Comparison of ENCODE assay signal across 8 mouse cellular contexts in genomic region chr13:3633895-3634811, GRCm38 (mm10). TPM values are rescaled to one million over a fixed set of nuclear protein-coding genes. Genes with fewer than 3 reads are reported as not detected.
DNase-seq lines count a peak whose midpoint lies in the region; ATAC-seq and TF ChIP-seq lines count a peak whose summit lies in the region.

TSS of gene Asb13 (plus strand) at chr13:3634032.

- H3K9me3 ChIP-seq in kidney, embryonic 14.5 days (ENCODE audit: control insufficient read depth, low read length) = no peaks in the 10 kb centered on the region
- H3K9me3 ChIP-seq in limb, embryonic 15.5 days = no peaks in the 10 kb centered on the region
- no peaks in the 10 kb centered on the region for H3K9me3 ChIP-seq in midbrain, postnatal 0 days (ENCODE audit: low read length)

- H3K27ac ChIP-seq in bone marrow macrophage, adult 2 months (ENCODE audit: insufficient read depth, low read depth, low read length) = no peak within 1 kb of the TSS
- H3K27ac ChIP-seq in embryonic fibroblast, embryonic 13.5 days (ENCODE audit: insufficient read depth, low read length) = no peak within 1 kb of the TSS
- peak within 1 kb of the TSS; percentile 12; the same call in 1 of the 2 replicates for H3K27ac ChIP-seq in kidney, embryonic 14.5 days (ENCODE audit: low read depth, low read length)
- peak within 1 kb of the TSS; percentile 27; the same call in 1 of the 2 replicates for H3K27ac ChIP-seq in limb, embryonic 15.5 days
- peak within 1 kb of the TSS; percentile 66 for H3K27ac ChIP-seq in midbrain, postnatal 0 days (ENCODE audit: low read depth, low read length)

- under 1% methylated on average over 47 of the region's 47 CpGs for WGBS in kidney, embryonic 14.5 days
- under 1% methylated on average over 47 of the region's 47 CpGs for WGBS in limb, embryonic 15.5 days
- WGBS in midbrain, postnatal 0 days = under 1% methylated on average over 47 of the region's 47 CpGs

- H3K4me3 ChIP-seq in bone marrow macrophage, adult 2 months (ENCODE audit: insufficient read depth, low read length) = peak within 1 kb of the TSS; percentile 75
- peak within 1 kb of the TSS; percentile 58 for H3K4me3 ChIP-seq in embryonic fibroblast, embryonic 13.5 days (ENCODE audit: insufficient read depth, low read length)
- H3K4me3 ChIP-seq in kidney, embryonic 14.5 days (ENCODE audit: low read length) = peak within 1 kb of the TSS; percentile 69
- peak within 1 kb of the TSS; percentile 73 for H3K4me3 ChIP-seq in limb, embryonic 15.5 days
- H3K4me3 ChIP-seq in midbrain, postnatal 0 days (ENCODE audit: low read depth, low read length) = peak within 1 kb of the TSS; percentile 77

- H3K4me2 ChIP-seq in kidney, embryonic 14.5 days (replicated peaks; ENCODE audit: low read depth, low read length) = peak within 1 kb of the TSS; percentile 79
- H3K4me2 ChIP-seq in limb, embryonic 15.5 days = peak within 1 kb of the TSS; percentile 86
- H3K4me2 ChIP-seq in midbrain, postnatal 0 days (ENCODE audit: low read depth, low read length, poor library complexity, severe bottlenecking) = peak within 1 kb of the TSS; percentile 75

- peaks cover 3% of the 10 kb centered on the region; the same call in 1 of the 2 replicates for H3K4me1 ChIP-seq in bone marrow macrophage, adult 2 months (ENCODE audit: control insufficient read depth, insufficient read depth, low read length)
- H3K4me1 ChIP-seq in embryonic fibroblast, embryonic 13.5 days (ENCODE audit: control insufficient read depth, insufficient read depth, low read length) = no peaks in the 10 kb centered on the region
- no peaks in the 10 kb centered on the region for H3K4me1 ChIP-seq in kidney, embryonic 14.5 days (ENCODE audit: control insufficient read depth, insufficient read depth, low read length)
- H3K4me1 ChIP-seq in limb, embryonic 15.5 days = peaks cover 6% of the 10 kb centered on the region; the same call in 1 of the 2 replicates
- no peaks in the 10 kb centered on the region for H3K4me1 ChIP-seq in midbrain, postnatal 0 days (ENCODE audit: insufficient read depth, low read length)

- peak within 1 kb of the TSS; percentile 72 for H3K9ac ChIP-seq in kidney, embryonic 14.5 days (ENCODE audit: low read depth, low read length)
- peak within 1 kb of the TSS; percentile 76 for H3K9ac ChIP-seq in limb, embryonic 15.5 days
- peak within 1 kb of the TSS; percentile 86 for H3K9ac ChIP-seq in midbrain, postnatal 0 days (replicated peaks; ENCODE audit: low read length, poor library complexity, severe bottlenecking)

- TF ChIP-seq CTCF in bone marrow macrophage, adult 2 months (IDR thresholded peaks at IDR 0.05; ENCODE audit: low read depth, low read length) = no peak
- TF ChIP-seq CTCF in embryonic fibroblast, embryonic 13.5 days (IDR thresholded peaks at IDR 0.05; ENCODE audit: borderline replicate concordance, insufficient read depth, low read length) = no peak
- TF ChIP-seq CTCF in midbrain, postnatal 0 days (IDR thresholded peaks at IDR 0.05) = peak; percentile 26; the same call in 1 of the 2 replicates

- H3K27me3 ChIP-seq in kidney, embryonic 14.5 days (ENCODE audit: control insufficient read depth, insufficient read depth, low read length) = no peaks in the 10 kb centered on the region
- no peaks in the 10 kb centered on the region for H3K27me3 ChIP-seq in limb, embryonic 15.5 days
- no peaks in the 10 kb centered on the region for H3K27me3 ChIP-seq in midbrain, postnatal 0 days (ENCODE audit: insufficient read depth, low read length)

- TF ChIP-seq POLR2A in bone marrow macrophage, adult 2 months (IDR thresholded peaks at IDR 0.05; ENCODE audit: borderline replicate concordance, low read depth, low read length) = no peak
- peak; percentile 82 for TF ChIP-seq POLR2A in embryonic fibroblast, embryonic 13.5 days (IDR thresholded peaks at IDR 0.05; ENCODE audit: low read depth, low read length)

- H3K36me3 ChIP-seq in kidney, embryonic 14.5 days (ENCODE audit: control insufficient read depth, insufficient read depth, low read length) = no peaks in the 10 kb centered on the region
- H3K36me3 ChIP-seq in limb, embryonic 15.5 days = no peaks in the 10 kb centered on the region
- H3K36me3 ChIP-seq in midbrain, postnatal 0 days (ENCODE audit: insufficient read depth, low read length) = no peaks in the 10 kb centered on the region

- peak; percentile 69 for DNase-seq in 416B (ENCODE audit: low read depth)
- peak; percentile 89 to 90 for DNase-seq in heart, adult 9 months (ENCODE audit: low spot score in 2 of 2)
- DNase-seq in midbrain, postnatal 0 days (ENCODE audit: low spot score) = peak; percentile 78
- peak; percentile 60 to 85 for DNase-seq in spleen, postnatal 10 days (ENCODE audit: low spot score in 2 of 2)

- ATAC-seq in kidney, embryonic 14.5 days (ENCODE audit: low FRiP score, low TSS enrichment) = peak; percentile 97
- peak; percentile 85 for ATAC-seq in limb, embryonic 15.5 days (ENCODE audit: insufficient number of reproducible peaks, low FRiP score, low TSS enrichment, low read depth)
- ATAC-seq in midbrain, postnatal 0 days (ENCODE audit: low FRiP score) = peak; percentile 90

RNA-seq across cellular contexts. Expression of gene Asb13, which starts in this region (rescaled TPM):
- polyA plus RNA-seq in bone marrow macrophage, adult 2 months (2012; ENCODE audit: insufficient read depth, insufficient read length, missing spikeins) = 10.6 and 12.8 TPM in 2 replicates
- 4.9 and 5.1 TPM in 2 replicates for polyA plus RNA-seq in embryonic fibroblast, embryonic 13.5 days (2011; ENCODE audit: insufficient read length, low read depth, missing spikeins)
- polyA plus RNA-seq in kidney, embryonic 14.5 days (2014; fragmentation: Nextera tagmentation; extraction: Ambion mirVana) = 10.5 and 15.7 TPM in 2 replicates
- 10.1 and 11.9 TPM in 2 replicates for polyA plus RNA-seq in limb, embryonic 15.5 days (2015; fragmentation: Nextera tagmentation; extraction: Ambion mirVana)
- 10.9 and 16.8 TPM in 2 replicates for total RNA-seq in midbrain, postnatal 0 days (2014; rRNA removed)
- polyA plus RNA-seq in midbrain, postnatal 0 days (2015; fragmentation: Nextera tagmentation; extraction: Ambion mirVana) = 15.1 and 17.3 TPM in 2 replicates

Comparison
In these comparisons a context has a peak if more than half of its experiments do, and no peak if none do; other contexts are left out.
1. H3K27ac ChIP-seq: peak in kidney, embryonic 14.5 days (single experiment), limb, embryonic 15.5 days (single experiment) and midbrain, postnatal 0 days (single experiment); none in bone marrow macrophage, adult 2 months (single experiment) and embryonic fibroblast, embryonic 13.5 days (single experiment).
2. Peak in every context shown above with its lines, with median percentiles within 50 percentile points of each other: DNase-seq, H3K4me3 ChIP-seq, ATAC-seq, H3K4me2 ChIP-seq and H3K9ac ChIP-seq.